Mouse (Mus musculus): Measurements from ENCODE around the gene Scn1b.

Scn1b gene

DNA sequence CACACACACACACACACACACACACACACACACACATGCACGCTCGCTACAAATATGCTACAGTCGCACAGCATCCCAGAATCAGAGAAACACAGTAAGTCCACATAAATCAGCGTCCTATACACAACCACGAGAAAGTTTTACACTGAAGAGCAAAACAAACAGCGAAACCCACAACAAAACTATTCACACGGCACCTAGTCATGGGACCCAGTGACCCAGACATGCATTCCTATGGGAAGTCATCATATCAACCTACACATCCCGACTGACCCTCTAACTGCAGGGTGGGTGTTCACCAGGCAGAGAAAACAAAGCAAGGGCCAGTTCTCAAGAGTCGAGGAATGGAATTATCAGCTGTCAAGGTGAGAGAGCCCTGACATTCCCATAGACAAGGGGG lies 22.5 kb upstream of the Scn1b start:
- no peak for DNase-seq

DNA sequence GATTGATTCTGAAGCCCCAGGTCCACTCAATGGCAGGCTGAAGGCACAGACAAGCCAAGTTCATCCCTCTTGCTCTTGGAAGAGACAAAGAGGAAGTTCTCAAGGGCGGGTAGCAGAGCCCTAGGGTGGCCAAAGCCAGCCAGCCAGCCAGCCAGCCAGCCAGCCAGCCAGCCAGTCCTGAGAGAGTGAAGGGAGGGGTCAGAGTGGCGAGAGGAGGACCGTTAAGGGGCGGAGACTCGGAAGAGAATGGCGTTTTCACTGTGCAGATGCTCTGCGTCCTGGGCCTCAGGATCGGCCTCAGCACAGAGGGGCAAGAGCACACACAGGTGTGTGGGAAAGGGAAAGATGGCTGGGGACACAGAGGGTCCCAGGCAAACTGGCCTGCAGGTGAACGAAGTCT lies 22.0 kb upstream of the Scn1b start:
- no peak for DNase-seq

DNA sequence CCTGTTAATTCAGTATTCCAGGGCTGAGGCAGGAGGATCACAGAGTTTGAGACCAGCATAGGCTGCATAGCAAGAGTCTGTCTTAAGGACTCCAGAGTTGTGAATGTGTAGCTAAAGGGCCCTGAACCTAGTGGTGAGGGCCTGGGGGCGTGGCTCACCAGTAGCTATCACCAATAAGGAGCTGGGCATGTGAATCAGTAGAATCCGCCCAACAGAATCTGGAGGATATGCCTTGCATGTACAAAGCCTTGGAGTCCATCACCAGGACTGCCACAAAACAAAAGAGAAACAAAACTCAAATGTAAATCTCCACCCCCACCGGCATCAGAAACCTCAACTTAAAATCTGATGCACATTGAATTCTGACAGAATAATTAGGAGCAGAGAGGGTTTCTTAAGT lies 21.3 kb upstream of the Scn1b start:
- no peak for DNase-seq

DNA sequence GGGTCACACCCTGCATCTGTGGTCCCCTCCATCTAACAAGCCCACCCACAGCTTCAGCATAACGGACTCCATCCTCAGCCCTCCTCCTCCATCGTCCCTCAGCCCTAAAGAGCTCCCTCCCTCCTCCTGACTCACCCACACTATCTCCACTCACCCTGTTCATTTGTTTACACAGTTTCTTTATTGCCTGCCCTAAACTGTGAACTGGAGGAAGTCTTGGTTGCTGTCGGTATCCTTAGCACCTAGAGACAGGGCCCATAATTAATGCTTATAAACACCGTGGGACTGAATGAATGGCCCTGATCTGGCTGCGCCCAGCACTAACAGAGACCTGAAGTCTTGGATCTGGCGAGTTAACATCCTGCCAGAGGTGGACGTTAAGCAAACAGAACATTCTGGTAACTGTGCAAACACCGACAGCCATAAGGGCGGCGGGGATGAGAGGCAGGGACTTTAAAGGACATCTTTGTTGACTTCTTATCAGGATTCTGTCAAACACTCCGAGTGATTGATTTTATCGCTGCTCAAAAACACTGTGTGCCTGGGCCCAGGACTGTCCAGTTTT lies 18.9 kb upstream of the Scn1b start:
- DNase-seq: no peak

DNA sequence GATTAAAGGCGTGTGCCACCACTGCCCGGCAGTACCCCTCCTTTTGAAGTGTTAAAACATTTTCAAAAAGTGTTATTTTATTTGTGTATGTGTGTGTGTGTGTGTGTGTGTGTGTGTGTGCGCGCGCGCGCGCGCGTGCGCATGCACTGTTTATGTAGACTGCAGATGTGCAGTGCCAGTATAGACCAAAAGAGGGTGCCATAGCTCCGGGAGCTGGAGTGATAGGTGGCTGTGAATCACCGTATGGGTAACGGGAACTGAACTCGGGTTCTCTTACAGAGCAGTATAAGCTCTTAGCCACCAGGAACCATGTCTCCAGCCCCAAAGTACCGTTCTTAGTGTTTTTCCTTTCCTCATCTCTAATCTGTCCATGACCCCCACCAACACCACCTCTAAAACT lies 18.1 kb upstream of the Scn1b start:
- DNase-seq: no peak

DNA sequence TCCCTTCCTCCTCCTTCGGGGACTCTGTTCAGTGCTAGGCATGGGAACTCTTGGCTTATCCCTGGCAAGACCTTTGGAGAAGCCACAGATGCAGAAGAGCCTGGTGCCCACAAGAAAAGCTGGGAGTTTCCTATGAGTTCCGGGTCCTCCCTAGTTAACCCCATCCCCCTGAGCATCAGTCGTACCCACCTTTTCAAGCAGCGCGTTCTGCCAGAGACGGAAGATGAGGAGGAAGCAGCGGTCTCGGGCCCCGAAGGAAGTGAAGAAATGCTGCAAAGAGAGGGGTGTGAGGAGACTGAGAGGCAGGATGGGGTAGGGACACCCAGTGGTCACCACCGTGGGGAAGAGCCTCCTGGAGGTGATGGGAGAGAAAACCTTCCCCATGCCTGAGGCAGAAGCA lies 14.1 kb upstream of the Scn1b start:
- DNase-seq: no peak

DNA sequence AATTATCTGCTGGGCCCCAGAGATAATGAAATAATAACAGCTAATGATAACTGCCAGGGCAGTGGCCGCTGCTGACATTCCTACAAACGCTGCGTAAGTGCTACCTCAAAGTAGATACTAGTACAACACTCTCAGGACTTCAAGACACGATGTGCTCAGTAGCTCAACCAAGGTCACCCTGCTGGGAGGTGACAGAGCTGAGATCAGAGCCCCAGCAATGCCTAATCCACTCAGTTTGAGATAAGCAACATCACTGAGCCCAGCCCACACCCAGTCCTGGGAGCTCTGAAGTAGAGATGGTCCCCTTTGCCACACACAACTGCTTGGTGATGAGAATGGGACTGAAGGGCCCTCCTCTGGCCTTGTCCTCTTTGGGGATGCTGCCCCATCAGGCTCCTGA lies 13.5 kb upstream of the Scn1b start:
- no peak for DNase-seq

DNA sequence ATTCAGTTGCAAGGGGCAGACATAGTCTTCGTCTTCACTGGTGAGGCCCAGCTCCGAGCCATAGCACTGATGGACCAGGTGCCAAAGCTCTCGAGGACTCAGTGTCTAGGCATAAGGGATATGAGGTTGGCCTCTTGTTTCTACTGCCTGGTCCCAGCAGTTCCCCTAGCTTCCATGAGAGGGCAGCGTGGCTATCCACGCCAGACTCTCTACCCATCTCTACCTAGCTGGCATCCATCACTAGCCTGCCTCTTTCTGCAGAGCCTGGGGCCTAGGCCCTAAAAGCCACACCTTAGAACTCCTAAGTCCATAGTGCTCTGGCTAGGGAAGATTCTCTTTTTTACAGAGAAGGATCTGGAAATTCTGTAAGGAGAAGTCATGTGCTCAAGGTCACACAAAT lies 13.0 kb upstream of the Scn1b start:
- DNase-seq: no peak

DNA sequence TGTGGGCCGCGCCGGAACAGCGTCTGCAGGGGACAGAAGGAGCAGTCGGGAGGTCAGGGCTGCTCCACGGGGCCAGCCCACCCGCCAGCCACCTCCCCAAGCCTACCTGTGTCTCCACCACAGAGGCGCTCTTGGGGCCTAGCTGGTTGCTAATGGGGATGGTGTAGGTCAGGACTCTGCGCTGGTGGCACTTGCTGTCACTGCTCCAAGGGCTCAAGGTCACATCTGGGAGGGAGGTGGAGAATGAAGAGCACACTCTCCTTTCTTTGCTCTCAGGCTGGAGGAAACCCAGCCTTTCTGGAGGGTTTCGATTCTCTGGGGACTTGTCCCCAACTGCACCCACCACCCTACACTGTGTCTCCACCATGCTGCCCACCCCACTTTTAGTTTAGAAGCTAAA lies 8.9 kb upstream of the Scn1b start:
- DNase-seq: no peak

DNA sequence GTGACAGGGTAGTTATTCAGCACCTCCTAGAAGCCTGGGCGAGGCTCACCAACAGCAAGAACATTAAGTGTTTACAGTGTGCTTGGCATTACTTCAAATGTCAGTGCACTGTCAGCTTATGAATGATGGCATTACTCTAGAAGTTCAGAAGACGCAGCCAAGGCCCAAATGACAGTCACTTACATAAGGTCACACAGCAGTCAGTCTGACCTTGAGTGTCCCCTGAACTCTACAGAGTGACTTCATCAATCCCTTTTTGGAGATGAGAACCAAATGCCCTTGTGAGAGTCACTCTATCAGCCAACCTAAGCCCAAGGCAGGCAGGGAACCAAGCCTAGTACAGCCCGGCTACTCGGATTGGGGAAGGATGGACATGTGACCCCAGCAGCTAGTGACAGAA lies 5.1 kb upstream of the Scn1b start:
- DNase-seq: no peak

DNA sequence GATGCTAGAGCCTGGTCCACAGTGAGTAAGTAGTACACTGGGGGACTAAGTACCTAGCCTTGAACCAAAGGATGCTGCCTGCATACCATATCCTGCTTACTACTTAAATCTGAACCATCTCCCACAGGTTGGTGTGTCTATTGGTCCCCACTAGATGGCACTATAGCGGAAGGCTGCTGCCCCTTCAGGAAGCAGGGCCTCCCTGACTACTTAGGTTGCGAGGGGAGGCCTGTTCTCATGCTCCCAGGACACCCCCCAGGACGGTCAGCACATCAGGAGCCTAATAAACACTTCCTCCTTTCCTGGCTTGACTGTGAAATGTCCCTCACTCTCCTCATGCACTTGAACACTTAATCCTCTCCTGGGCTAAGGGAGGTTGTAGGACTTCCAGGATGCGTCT lies 4.0 kb upstream of the Scn1b start:
- DNase-seq: no peak

DNA sequence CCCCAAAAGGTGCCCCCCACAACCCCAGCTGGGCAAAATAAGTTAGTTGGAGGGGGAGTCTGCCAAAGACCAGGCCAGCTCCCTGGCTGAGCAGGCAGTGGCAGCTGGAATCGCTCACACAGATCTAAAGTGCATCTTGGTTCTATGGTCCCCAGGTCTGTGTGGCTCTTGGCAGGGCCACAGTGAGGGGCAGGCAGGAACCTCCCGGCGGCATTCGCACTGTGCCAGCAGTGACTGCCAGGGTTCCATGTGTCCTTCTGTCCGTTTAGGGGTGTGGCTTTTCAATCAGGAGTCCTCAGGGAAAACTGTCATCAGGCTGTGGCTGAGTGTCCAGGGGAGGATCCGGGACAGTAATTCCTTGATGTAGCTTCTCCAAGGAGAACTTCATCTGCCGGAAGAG lies 3.4 kb upstream of the Scn1b start:
- DNase-seq: no peak

DNA sequence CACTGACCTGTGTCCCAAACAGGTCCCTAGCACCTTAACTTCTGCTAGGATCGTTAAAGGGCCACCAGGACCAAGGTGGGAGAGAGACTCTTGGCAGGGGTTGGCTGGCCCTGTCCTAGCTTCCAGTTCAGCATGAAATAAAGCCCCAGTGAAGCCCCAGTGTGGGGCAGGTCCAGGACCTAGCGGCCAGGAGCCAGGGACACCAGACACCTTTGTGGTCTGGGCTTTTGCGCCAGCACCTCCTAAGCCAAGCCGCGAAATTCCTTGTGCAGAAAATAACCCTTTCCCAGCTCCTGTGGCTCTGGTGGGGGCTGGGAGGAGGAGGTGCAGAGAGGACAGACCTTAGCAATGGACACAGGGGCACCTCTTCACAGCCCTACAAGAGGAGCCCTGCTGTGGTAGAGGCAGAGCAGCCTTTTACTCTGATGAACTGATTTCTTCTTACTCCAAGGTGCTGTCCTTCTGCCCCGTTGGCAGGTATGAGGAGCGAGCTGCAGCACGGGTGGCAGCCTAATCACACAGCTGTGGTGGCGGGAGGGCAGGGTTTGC lies 1.4 kb upstream of the Scn1b start:
- no peak for DNase-seq

DNA sequence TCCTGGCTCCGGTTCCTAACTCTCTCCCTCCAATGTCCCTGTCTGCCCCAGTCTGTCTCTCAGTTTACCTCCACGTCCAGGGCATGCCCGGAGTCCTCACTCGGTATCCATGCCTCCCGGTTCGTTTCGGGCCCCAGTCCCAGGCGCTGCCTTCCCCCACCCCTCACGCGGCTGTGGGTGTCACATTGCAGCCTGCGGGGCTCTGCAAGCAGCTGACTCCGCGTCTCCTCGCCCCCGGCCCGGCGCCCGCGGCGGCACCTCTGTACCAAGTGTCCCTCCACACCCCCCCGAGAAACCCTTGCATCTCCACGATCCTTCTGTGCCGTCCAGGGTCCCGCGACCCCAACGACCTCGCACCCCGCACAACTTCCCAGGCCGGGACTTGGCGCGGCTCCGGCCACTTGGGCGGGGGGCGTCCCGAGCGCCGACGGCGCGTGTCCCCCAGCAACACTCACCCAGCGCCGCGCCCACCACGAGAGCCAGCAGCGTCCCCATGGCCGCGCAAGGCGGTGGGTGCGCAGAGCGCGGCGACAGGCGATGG lies 522 bp downstream of the Scn1b start:
- no peak for DNase-seq

DNA sequence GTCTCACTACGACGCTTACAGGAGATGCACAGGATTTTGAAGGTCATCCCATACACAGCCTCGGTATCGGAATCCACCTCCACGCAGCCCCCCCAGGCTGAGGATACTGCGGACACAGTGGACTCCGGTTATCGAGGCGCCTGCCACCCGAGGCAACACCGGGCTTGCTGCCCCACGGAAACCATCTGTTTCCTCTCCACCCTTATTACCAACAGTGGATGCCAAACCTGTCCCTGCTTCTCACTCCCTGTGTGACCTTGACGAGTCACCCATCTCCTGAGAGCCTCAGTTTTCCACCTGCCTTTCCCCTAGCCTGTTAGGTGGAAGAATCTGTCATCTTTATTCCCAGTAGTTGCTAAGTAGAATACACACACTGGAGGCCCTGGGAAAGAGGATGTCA lies 1.7 kb downstream of the Scn1b start:
- no peak for DNase-seq

DNA sequence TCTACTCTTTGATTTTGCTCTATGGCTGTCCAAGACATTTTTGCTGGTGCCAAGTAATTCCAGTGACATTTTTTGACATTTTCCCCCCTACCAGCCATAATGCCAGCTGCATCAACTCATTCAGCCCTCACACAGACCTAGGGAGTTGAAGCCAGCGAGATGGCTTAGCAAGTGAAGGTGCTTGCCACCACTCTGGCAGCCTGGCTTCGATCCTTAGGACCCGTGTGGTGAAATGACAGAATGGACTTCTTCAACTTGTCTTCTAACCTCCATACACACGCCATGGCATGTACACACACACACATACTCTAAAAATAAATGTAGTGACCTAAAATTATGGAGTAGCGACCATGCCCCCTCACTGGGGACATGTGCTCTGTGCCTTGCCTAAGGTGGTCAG lies 2.4 kb downstream of the Scn1b start:
- no peak for DNase-seq

DNA sequence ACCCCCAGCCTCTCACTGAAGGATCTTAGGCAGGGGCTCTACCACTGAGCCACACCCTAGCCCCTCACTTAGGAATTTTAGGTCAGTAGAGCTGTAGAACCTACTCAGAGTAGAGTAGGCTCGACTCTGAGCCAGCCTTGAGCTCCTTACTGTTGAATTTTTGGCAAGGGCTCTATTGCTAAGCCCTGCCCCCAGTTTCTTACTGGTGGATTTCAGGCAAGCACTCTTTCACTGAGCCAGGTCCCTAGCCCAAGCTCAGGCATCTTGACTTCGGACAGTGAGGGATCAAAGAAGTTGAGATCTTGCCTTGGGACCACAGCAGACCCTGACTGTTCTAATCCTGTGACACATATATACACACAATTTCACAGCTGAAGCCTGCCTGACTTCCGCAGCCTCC lies 3.1 kb downstream of the Scn1b start:
- DNase-seq: no peak

DNA sequence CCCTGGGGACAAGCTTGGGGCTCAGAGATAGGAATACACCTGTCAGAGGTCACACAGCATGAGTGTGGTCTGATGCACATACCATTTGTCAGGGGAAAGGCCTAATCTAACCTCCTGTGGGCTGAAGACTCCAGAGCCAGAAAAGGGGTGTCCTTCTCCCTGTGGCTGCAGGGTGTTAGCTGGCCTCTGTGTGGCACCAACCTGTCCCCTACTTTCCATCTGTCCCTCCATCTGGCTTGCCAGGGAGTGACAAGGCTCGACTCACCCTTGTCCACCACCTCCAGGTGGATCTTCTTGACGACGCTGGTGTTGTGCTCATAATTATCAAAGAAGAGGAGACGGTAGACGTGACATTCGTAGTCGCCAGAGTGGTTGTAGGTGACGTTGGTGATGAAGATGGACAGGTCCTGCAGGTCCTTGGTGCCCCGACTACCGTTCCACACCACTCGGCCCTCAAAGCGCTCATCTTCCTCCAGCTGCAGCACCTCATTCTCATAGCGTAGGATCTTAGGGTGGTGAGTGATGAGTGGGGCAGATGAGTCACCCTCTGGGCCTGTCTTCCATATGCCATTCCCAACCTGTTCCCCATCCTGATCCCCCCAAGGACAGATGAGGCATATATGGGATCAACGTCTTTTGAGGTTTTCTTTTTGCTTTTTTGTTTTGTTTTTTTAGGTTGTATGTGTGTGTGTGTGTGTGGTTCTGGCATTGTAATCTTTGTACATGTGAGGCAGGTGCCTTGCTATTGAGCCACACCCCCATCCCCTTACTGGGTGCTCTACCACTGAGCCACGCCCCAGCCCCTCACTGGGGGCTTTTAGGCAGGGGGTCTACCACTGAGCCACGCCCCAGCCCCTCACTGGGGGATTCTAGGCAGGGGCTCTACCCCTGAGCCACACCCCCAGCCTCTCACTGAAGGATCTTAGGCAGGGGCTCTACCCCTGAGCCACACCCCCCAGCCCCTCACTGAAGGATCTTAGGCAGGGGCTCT lies 3.9 kb downstream of the Scn1b start:
- DNase-seq: no peak

DNA sequence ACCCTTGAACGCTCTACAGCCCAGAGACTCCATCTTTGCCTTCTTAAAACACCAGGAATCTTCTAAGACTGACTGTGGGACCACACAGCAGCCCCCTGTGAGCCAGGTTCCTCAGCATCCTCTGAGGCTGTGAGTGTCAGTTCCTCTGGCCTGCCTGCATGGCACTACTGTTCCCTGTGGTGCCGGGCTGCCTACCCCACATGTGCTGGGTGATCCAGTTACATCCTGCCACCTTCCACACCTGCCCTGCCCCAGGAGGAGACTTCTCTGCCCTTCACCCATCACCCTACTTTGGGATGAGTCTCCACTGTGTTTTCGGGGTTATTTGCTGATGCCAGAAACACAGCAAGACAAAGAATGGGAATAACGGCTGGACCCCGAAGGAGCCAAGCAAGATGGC lies 7.2 kb downstream of the Scn1b start:
- DNase-seq: no peak

DNA sequence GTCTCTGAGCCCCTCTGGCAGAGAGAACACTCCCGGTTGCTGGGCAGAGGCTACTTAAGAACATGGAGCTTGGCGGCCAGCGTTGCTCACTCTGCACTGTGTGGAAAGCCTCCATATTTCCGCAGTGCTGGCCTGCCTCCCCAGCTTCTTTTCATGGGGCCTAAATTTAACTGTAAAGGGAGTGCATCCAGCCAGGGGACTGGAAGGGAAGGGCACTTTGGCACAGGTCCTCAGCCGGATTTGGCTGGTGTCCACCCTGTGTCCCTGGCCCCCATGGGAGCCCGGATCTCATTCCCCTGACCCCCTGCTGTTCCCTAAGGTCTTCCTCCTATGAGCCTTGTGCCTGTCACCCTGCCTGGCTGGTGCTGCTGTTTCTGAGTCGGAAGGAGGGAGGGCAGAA lies 8.3 kb downstream of the Scn1b start:
- no peak for DNase-seq

DNA sequence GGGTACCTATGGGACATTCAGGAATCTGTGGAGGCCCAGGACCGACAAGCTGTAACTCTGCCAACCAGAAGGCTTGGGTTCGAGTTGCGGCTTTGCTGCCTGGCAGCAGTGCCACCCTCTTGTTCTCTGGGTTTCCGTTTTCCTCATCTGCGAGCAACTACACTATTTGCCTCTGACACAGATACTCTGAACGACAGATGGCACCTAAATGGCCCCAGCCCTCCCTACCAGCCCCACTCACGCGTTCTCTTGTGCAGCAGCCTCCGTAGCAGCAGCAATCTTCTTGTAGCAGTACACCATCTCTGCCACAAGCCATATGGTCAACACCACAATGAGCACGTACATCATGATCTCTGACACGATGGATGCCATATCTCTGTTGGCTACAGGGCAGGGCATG lies 9.3 kb downstream of the Scn1b start:
- DNase-seq: peak; percentile 83

DNA sequence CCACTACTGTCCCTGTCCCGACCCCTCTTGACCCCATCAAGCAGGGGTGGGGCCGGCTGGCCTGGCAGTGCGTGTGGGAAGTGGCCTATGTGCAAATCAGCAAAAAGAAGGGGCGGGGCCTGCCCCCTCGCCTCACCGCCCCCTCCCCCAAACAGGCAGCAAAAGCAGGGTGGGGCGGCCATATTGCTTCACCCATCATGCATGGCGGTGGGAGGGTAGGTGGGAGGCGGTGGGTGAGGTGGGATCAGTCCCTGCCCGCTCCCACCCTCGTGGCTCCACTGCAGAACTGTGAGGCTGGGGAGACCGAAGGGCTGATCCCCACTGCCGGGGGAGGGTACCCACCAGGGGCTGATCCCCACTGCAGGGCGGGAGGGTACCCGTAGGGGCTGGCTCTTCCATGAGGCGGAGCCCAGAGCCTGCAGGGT lies 10.1 kb downstream of the Scn1b start:
- no peak for DNase-seq

DNA sequence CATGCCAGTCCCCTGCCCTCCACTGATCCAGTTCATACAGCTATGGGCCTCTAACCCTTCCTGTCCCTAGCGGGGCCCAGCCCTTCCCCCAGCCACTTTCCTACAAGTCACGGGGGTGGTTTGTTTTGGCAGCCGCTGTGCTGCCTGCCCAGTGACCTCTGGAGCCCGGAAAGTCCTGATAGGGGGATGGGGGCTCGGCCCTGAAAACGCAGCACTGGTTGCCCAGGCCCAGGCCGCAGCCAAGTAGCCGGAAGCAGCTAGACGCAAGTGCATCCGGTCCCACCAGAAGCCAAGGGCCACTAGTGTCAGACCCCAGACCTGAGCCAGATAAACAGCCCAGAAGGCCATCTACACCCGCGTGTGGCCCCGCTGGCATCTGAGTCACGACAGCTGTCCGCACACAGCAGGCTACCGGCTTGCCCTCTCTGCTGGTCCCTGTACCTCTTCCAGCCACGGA lies 11.2 kb downstream of the Scn1b start:
- peak; percentile 63 for DNase-seq

DNA sequence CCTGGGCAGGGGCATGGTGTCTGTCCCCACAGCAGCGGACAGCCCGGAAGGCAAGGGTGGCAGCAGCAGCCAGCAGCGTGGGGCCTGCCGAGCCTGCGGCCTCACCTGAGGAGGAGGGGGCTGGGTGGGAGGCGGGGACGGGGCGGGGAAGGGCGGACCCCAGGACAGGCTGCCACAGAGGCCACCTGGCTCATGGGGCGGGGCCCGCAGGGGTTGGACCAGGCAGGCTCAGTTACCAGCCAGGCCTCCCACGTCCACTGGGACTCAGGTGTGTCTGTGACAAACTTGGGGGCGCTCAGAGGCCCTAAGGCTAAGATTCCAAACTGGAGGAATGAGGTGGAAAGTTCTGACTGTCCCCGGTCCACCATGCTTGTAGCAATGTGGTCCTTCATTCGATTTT lies 11.6 kb downstream of the Scn1b start, which contains the start of gene Hpn:
Hpn (minus strand) TSS at position 109 of the 400 bp plus-strand sequence.
- no peak for DNase-seq
